Mouse (Mus musculus) testis, postnatal 10 days (tissue): ENCODE results near the gene Itgb3bp.
A peak's percentile ranks its signal among the peaks of the same experiment; 100 is the strongest.

Experiments
- DNase-seq: peaks from one replicate; pipeline ENCODE4 v3.0.0; 2021; ENCODE audit warnings: low spot score

Itgb3bp gene

GRCm38 (mm10) chr4:99934859-99935258 lies 5.2 kb upstream of the Itgb3bp start:
- DNase-seq: peak; percentile 51

- DNase-seq: no peak
These were observed 2.2 kb upstream of the Itgb3bp start for GRCm38 (mm10) chr4:99931807-99932206.

- no peak for DNase-seq
These were observed 1.6 kb upstream of the Itgb3bp start for GRCm38 (mm10) chr4:99931240-99931580.

GRCm38 (mm10) chr4:99930518-99931239 lies 1.1 kb upstream of the Itgb3bp start:
- DNase-seq: no peak

GRCm38 (mm10) chr4:99929149-99929612 lies 432 bp downstream of the Itgb3bp start, which contains the start of gene Pgm1:
Pgm1 (plus strand) TSS chr4:99929414.
- DNase-seq: peak; percentile 91

GRCm38 (mm10) chr4:99928521-99928920 lies 1.1 kb downstream of the Itgb3bp start:
- no peak for DNase-seq

GRCm38 (mm10) chr4:99926380-99926779 lies 3.2 kb downstream of the Itgb3bp start:
- DNase-seq: no peak

GRCm38 (mm10) chr4:99913894-99914451 lies 15.6 kb downstream of the Itgb3bp start:
- DNase-seq: no peak

- DNase-seq: no peak
These were observed 47.2 kb downstream of the Itgb3bp start for GRCm38 (mm10) chr4:99882405-99882804.

- DNase-seq: no peak
These were observed 47.7 kb downstream of the Itgb3bp start for GRCm38 (mm10) chr4:99881882-99882281.

GRCm38 (mm10) chr4:99829094-99830073 lies 100.2 kb downstream of the Itgb3bp start, which contains the start of gene Efcab7:
Efcab7 (plus strand) TSS chr4:99829198.
- peak; percentile 87 for DNase-seq

- DNase-seq: no peak
These were observed 100.9 kb downstream of the Itgb3bp start for GRCm38 (mm10) chr4:99828739-99829093.

- DNase-seq: no peak
These were observed 101.3 kb downstream of the Itgb3bp start for GRCm38 (mm10) chr4:99828337-99828736.

GRCm38 (mm10) chr4:99816697-99817460 lies 112.7 kb downstream of the Itgb3bp start:
- no peak for DNase-seq

GRCm38 (mm10) chr4:99792365-99792764 lies 137.2 kb downstream of the Itgb3bp start:
- no peak for DNase-seq

GRCm38 (mm10) chr4:99773041-99773440 lies 156.6 kb downstream of the Itgb3bp start:
- no peak for DNase-seq

GRCm38 (mm10) chr4:99770555-99770954 lies 159.1 kb downstream of the Itgb3bp start:
- peak; percentile 54 for DNase-seq

GRCm38 (mm10) chr4:99766753-99767152 lies 162.9 kb downstream of the Itgb3bp start:
- DNase-seq: no peak

GRCm38 (mm10) chr4:99766303-99766702 lies 163.3 kb downstream of the Itgb3bp start:
- DNase-seq: no peak

- DNase-seq: no peak
These were observed 177.2 kb downstream of the Itgb3bp start for GRCm38 (mm10) chr4:99752426-99752825.

GRCm38 (mm10) chr4:99739836-99740235 lies 189.8 kb downstream of the Itgb3bp start:
- no peak for DNase-seq
